Comparison of ENCODE assay signal across 14 mouse cellular contexts in the genomic region with DNA sequence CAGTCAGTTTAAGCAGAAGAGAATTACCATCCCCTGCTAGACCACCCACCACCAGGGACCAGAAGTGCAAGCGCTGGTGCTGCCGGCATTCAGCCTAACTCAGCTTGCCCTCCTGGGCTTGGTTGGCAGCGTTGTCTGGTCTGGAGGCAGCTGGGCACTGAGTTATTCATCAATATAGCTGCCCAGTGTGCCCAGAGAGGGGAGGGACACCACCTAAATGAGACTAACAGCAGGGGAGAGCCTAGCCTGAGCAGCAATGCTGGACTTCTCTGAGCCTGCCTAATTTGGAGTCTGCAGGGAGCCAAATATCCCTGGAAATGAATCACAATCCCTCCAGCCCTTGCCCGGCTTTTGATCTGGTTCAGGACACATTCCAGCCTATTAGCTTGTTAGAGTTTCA. TPM values are rescaled to one million over a fixed set of nuclear protein-coding genes. Genes with fewer than 3 reads are reported as not detected.
A peak's percentile ranks its signal among the peaks of the same experiment; 100 is the strongest.
DNase-seq lines count a peak whose midpoint lies in the region; ATAC-seq and TF ChIP-seq lines count a peak whose summit lies in the region.
"Had no signal": no experiment of that assay in that cellular context is flagged by ENCODE, and none has a peak within 500 bp of the region (broad histone marks: within the 10 kb centered on the region; RNA-seq: fewer than 3 reads in every experiment).

No protein-coding gene starts in this region.

- H3K27ac ChIP-seq in heart, embryonic 12.5 days (ENCODE audit: poor library complexity, severe bottlenecking) = no peak overlapping the region
- H3K27ac ChIP-seq in gastrocnemius, adult 2 months = no peak overlapping the region
- H3K27ac ChIP-seq: heart, embryonic 13.5 days; macrophage had no signal

- H3K4me2 ChIP-seq in heart, embryonic 12.5 days = no peak overlapping the region
- H3K4me2 ChIP-seq: heart, embryonic 13.5 days had no signal

- DNase-seq in heart, adult 11 months = peak; percentile 74
- DNase-seq in right cerebral cortex, postnatal 10 days (ENCODE audit: low spot score in 2 of 2) = peak; percentile 48 to 63
- DNase-seq in right cerebral cortex, adult 18-20 months = no peak
- DNase-seq in layer of hippocampus, postnatal 14 days (ENCODE audit: low spot score in 2 of 2) = peak; percentile 39 to 59
- DNase-seq in thymus, postnatal 36 days = no peak
- DNase-seq in gastrocnemius, adult 2 months = no peak
- DNase-seq: adrenal gland, postnatal 10 days; cerebellum, adult 18-20 months; kidney, postnatal 10 days; right cerebral cortex, postnatal 25 days had no signal

- peaks cover 14% of the 10 kb centered on the region for H3K4me1 ChIP-seq in heart, embryonic 12.5 days (replicated peaks)

- WGBS in heart, embryonic 12.5 days = 56% methylated on average over 4 of the region's 4 CpGs

- H3K4me3 ChIP-seq in heart, embryonic 12.5 days = no peak overlapping the region
- H3K4me3 ChIP-seq in gastrocnemius, adult 2 months = no peak overlapping the region
- H3K4me3 ChIP-seq: heart, embryonic 13.5 days had no signal

- H3K36me3 ChIP-seq in heart, embryonic 12.5 days = no peaks in the 10 kb centered on the region
- H3K36me3 ChIP-seq: heart, embryonic 13.5 days had no signal

- intact Hi-C loops in gastrocnemius, adult 2 months (cut with DNase I) = no loop called here

- no peak for ATAC-seq in heart, embryonic 12.5 days (ENCODE audit: insufficient number of reproducible peaks, low FRiP score)
- ATAC-seq in erythroblast, adult 5-6 weeks (replicated peaks; ENCODE audit: low FRiP score, poor library complexity, severe bottlenecking) = no peak

- no peak for TF ChIP-seq CTCF in gastrocnemius, adult 2 months (IDR thresholded peaks at IDR 0.05)

- no peaks in the 10 kb centered on the region; the same call in 1 of the 2 replicates for H3K9me3 ChIP-seq in heart, embryonic 12.5 days (replicated peaks)

- H3K27me3 ChIP-seq in heart, embryonic 12.5 days (replicated peaks) = peaks cover 49% of the 10 kb centered on the region

- no peak overlapping the region for H3K9ac ChIP-seq in heart, embryonic 12.5 days
- H3K9ac ChIP-seq: heart, embryonic 13.5 days had no signal

RNA-seq across cellular contexts. Expression of gene Oxtr, which starts 20.6 kb away (rescaled TPM):
- 0.10 TPM in 2 replicates for polyA plus RNA-seq in heart, embryonic 12.5 days (2016; fragmentation: Nextera tagmentation; extraction: Ambion mirVana)
- 10 to 100 TPM in 1 of 2 experiments, 1 to 10 TPM in 1; 8.2 to 10.7 TPM for total RNA-seq in layer of hippocampus, postnatal 14 days (2021)
- not detected in 2 replicates for total RNA-seq in erythroblast, adult 5-6 weeks (2015; ENCODE audit: low replicate concordance)
- 0.14 TPM in 1 of 2 replicates, not detected in the other for total RNA-seq in erythroblast, adult 5-6 weeks (2017; ENCODE audit: low replicate concordance)
- under 1 TPM; 0.05 to 0.25 TPM for total RNA-seq in gastrocnemius, adult 2 months (2021)
- polyA plus RNA-seq: macrophage had no signal

RNA-seq across cellular contexts. Expression of gene Cav3, which starts 51.0 kb away (rescaled TPM):
- 61.3 and 63.8 TPM in 2 replicates for polyA plus RNA-seq in heart, embryonic 12.5 days (2016; fragmentation: Nextera tagmentation; extraction: Ambion mirVana)
- under 1 TPM; 0.55 to 0.94 TPM for total RNA-seq in layer of hippocampus, postnatal 14 days (2021)
- not detected in 2 replicates for total RNA-seq in erythroblast, adult 5-6 weeks (2015; ENCODE audit: low replicate concordance)
- total RNA-seq in erythroblast, adult 5-6 weeks (2017; ENCODE audit: low replicate concordance) = not detected in 2 replicates
- 10 to 100 TPM; 65.6 to 68.2 TPM for total RNA-seq in gastrocnemius, adult 2 months (2021)
- polyA plus RNA-seq: macrophage had no signal

Comparison
In these comparisons a context has a peak if more than half of its experiments do, and no peak if none do; other contexts are left out.
1. DNase-seq: peak in heart, adult 11 months (single experiment), right cerebral cortex, postnatal 10 days (2 of 2) and layer of hippocampus, postnatal 14 days (2 of 2); none in right cerebral cortex, adult 18-20 months (single experiment), thymus, postnatal 36 days (0 of 2) and gastrocnemius, adult 2 months (single experiment).
2. RNA of gene Oxtr, which starts 20.6 kb away (total RNA-seq): 8.2 to 10.7 TPM in layer of hippocampus, postnatal 14 days; 0.05 to 0.25 TPM in gastrocnemius, adult 2 months and 0.14 TPM in erythroblast, adult 5-6 weeks; every median in the first group is over 4 times any median in the second.
3. RNA of gene Cav3, which starts 51.0 kb away (total RNA-seq): 65.6 to 68.2 TPM in gastrocnemius, adult 2 months; 0.55 to 0.94 TPM in layer of hippocampus, postnatal 14 days and not detected in erythroblast, adult 5-6 weeks; every median in the first group is over 10 times any median in the second.